Mouse (Mus musculus) Patski (cell line): ENCODE measurements at regions not wholly inside any gene's neighbourhood (a gene's known extent, or its start where the extent isn't known, plus 50 kb on each side); places are given as distances from the start of the nearest gene placed in this dataset.

Experiments used
- ATAC-seq: fragments of 100-300 bp; one replicate; pipeline ENCODE4 v1.8.0; 2021
- CTCF ChIA-PET: fragments of 350-600 bp; sonication (Branson Sonifier 250); formaldehyde crosslinking; loops from one replicate; lab custom pipeline; 2022; ENCODE audit warnings: inconsistent platforms; lab: Charles Lee
- POLR2A ChIA-PET: fragments of 350-600 bp; sonication (Branson Sonifier 250); formaldehyde crosslinking; loops from one replicate; lab custom pipeline; 2022; ENCODE audit warnings: antibody characterized with exemption, inconsistent platforms; lab: Charles Lee
- DNase-seq: peaks from one replicate; pipeline ENCODE4 v3.0.0-alpha.2; 2011; ENCODE audit warnings: low read depth, low spot score
- H3K27me3 ChIP-seq: fragments of 371-371 bp; one replicate; pipeline ENCODE4 v1.5.1; 2021
- CTCF ChIP-seq: fragments of 100-300 bp; IDR thresholded peaks from one replicate; pipeline ENCODE4 v1.5.1; 2021
- in situ Hi-C: fragments of 300-500 bp; cut with MboI; formaldehyde crosslinking; loops from 3 replicates; pipeline ENCODE4 v1.11.1; 2018; ENCODE audit warnings: low pct_unique_long_range_greater_than_20kb, mixed read lengths

DNA sequence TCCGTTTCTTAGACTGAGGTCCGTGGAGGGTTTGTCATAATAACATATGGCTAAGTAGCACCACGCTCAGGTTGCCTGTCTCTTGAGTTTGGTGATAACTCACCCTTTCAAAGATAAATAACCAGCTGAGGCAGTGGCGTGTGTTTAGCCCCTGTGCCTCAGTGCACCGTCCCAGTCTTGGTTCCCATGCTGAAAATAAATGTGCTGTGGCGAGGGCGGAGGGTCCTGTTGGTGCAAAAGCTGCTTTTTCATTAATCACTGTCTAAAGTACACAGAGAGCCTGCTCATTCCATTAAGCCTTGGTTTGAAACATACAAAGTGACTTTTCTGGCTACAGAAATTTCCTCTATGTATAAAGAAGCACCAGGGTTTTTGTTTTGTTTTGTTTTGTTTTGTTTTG, 439.8 kb upstream of the Fam84a start:
- ATAC-seq (no peak), DNase-seq (no peak)
- CTCF ChIA-PET: no interaction called here
- in situ Hi-C loops: no loop called here
- TF ChIP-seq CTCF: no peak
- POLR2A ChIA-PET: no interaction called here
- H3K27me3 ChIP-seq: no peaks in the 10 kb centered on the region

DNA sequence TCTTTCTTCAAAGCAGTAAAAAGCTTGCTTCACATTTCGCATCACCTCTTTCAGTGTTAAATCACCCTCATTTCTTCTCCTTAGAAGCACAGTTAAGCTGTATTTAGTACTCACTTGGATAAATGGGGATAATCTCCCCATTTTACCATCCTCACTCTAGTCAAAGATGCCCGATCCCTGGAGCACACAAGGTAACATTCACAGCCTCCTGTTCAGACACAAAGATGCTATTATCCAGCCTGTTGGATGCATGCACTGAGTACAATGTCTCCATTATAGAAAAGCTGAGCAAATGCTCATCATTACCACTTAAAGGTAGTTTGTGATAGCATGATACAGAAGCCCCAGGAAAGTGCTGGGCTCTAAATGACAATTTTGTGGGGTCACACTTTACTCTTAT, 422.4 kb upstream of the Fam84a start:
- ATAC-seq (no peak), DNase-seq (no peak)
- in situ Hi-C loops: no loop called here
- ChIA-PET CTCF (no interaction called here), POLR2A (no interaction called here)
- H3K27me3 ChIP-seq: no peaks in the 10 kb centered on the region
- no peak for TF ChIP-seq CTCF

DNA sequence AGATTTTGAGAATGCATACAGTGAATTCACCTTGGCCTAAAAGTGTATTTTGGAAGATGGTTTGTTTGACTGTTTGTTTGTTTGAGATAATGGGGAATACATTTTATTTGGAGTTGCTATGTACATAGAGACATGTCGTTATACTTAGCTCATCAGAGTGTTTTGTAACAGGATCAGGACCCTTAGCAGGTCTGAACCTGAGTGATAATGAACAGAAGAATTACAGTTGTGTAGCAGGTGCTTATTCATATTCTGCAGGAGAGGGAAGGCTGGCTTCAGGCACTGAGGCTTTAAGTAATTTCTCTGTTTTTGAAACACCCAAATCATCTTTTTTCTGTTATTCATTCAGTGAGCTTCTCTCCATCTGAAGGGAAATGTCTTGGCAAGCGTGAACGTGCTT, 413.1 kb upstream of the Fam84a start:
- ATAC-seq (no peak), DNase-seq (no peak)
- no peak for TF ChIP-seq CTCF
- CTCF ChIA-PET: no interaction called here
- no peaks in the 10 kb centered on the region for H3K27me3 ChIP-seq
- in situ Hi-C loops: no loop called here
- POLR2A ChIA-PET: no interaction called here

DNA sequence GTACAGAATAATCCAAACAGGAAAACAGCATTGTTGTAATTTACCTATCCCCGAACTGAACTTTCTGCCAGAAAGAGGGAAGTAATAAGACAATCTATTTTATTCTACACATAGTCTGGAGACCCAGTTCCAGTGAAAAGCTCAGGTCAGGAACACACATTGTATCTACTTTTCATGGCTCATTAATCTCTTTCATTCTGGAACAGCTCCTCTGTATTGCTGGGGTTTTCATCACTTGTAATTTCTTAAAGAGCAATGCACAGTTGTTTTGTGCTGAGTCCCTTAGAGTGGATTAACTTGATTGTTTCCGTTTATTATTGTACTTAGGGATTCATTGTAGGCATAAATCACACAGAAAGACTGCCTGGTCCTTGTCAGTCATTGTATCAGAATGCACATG, 400.3 kb upstream of the Fam84a start:
- CTCF ChIA-PET: no interaction called here
- in situ Hi-C loops: no loop called here
- H3K27me3 ChIP-seq: no peaks in the 10 kb centered on the region
- POLR2A ChIA-PET: no interaction called here
- no peak for DNase-seq
- ATAC-seq: no peak
- TF ChIP-seq CTCF: no peak

DNA sequence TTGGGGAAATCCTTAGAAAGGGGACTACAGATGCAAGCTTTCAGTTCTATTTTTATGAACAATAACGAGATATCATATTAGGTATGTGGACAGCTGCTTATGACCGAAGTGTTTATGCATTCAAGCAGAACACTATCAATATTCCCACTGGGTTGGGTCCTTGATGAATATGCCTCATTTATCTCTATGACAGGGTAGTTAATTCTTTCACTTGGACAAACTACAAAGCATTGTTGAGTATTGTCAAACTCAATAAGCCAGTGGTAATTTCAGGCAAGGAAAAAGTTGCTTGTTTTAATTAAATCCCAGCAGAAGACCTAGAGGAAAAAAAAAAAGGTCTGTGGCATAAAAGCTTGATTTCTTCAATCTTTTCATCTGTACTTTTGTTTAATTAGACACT, 397.4 kb upstream of the Fam84a start:
- TF ChIP-seq CTCF: no peak
- DNase-seq: no peak
- POLR2A ChIA-PET: interaction anchor here (0.7 kb wide), 1 partner anchor 515 kb away, joined by 3 read pairs; no protein-coding TSS in a partner anchor
- in situ Hi-C loops: no loop called here
- H3K27me3 ChIP-seq: no peaks in the 10 kb centered on the region
- CTCF ChIA-PET: no interaction called here
- ATAC-seq: no peak

DNA sequence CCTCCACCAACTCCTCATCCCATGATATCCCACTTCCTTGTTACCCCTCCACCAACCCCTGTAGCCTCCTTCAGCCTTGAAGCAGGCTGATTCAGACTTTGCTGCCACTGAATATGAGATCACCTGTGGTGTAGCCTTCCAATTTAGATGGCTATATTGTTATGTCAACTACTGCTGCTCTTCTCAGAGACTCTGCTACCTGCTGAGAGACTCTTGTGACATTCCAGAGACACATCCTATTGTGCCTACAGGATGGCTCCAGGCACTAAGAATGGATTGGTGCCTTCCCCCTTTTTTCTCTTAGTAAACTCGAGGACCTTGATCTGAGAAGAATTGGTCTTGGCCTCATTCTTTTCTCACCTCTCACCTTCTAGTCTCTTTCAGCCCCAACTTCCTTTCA, 369.9 kb upstream of the Fam84a start:
- no peaks in the 10 kb centered on the region for H3K27me3 ChIP-seq
- ATAC-seq: no peak
- TF ChIP-seq CTCF: no peak
- POLR2A ChIA-PET: no interaction called here
- CTCF ChIA-PET: no interaction called here
- no peak for DNase-seq
- in situ Hi-C loops: no loop called here

DNA sequence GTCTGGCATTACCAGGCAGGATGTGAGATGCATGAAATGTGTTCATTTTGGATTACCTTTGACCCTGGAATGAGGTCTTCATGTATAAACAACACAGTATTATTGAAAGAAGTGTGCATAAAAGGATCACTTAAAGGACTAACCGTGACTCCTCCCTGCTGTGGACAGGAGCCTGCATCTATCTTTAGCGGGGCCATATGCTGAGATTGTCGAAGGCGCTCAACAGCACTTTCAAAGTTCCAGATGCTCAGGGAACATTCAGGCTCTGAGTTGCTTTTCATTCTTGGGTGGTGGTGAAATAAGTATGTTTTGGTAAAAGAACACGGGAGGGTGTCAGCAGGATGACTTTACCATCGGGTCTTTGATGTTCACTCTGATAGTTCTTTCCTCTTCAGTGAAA, 363.7 kb upstream of the Fam84a start:
- no peak for ATAC-seq
- ChIA-PET POLR2A (no interaction called here), CTCF (no interaction called here)
- H3K27me3 ChIP-seq: no peaks in the 10 kb centered on the region
- TF ChIP-seq CTCF: no peak
- DNase-seq: no peak
- in situ Hi-C loops: no loop called here
